ENCODE assay signal across 8 mouse cellular contexts in the genomic region with DNA sequence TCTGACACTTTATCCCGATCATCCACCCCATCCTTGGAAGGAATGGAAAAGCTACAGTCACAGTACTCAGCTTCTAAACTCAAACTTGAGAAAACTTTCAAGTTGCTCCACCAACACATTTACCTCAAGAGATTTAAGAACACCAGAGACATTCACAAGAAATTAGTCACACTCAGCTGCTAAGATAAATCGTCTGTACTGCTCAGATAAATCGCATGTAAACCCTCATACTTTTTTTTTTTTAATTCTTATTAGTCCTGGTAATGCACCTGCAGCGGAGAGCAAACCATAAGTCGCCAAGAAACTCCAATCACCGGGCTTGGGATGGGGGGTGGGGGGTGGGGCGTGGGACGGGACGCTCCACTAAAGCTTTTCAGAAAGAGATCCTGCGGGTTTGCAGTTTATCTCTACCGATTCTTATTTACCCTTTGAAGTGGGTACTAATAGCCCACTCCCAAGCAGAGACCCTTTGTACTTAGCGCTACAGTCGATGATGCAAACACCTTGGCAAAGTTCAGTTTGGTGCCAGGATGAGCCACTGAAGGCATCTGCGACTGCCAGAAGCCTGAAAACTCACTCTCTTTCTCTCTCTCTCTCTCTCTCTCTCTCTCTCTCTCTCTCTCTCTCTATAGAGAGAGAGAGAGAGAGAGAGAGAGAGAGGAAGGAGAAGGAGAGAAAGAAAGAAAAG. TPM values are rescaled to one million over a fixed set of nuclear protein-coding genes. Genes with fewer than 3 reads are reported as not detected.
DNase-seq lines count a peak whose midpoint lies in the region; ATAC-seq and TF ChIP-seq lines count a peak whose summit lies in the region.

No protein-coding gene starts in this region.

- no peak for ATAC-seq in lung, embryonic 14.5 days (ENCODE audit: insufficient read depth)
- no peak for ATAC-seq in hindbrain, postnatal 0 days
- no peak for ATAC-seq in monocyte, adult 5-6 weeks (replicated peaks; ENCODE audit: insufficient number of reproducible peaks, low FRiP score, low TSS enrichment, poor library complexity, severe bottlenecking)

- H3K4me3 ChIP-seq in lung, embryonic 14.5 days (ENCODE audit: low read depth, low read length): peak overlapping the region; percentile 85
- peak overlapping the region; percentile 83 for H3K4me3 ChIP-seq in hindbrain, postnatal 0 days (ENCODE audit: low read length)

- 8% methylated on average over 14 of the region's 14 CpGs for WGBS in lung, embryonic 14.5 days
- WGBS in hindbrain, postnatal 0 days: 12% methylated on average over 14 of the region's 14 CpGs

- no peaks in the 10 kb centered on the region for H3K9me3 ChIP-seq in lung, embryonic 14.5 days (ENCODE audit: low read depth, low read length)
- H3K9me3 ChIP-seq in hindbrain, postnatal 0 days (ENCODE audit: low read length): no peaks in the 10 kb centered on the region

- H3K9ac ChIP-seq in lung, embryonic 14.5 days: peak overlapping the region; percentile 88
- peak overlapping the region; percentile 82; the same call in 1 of the 2 replicates for H3K9ac ChIP-seq in hindbrain, postnatal 0 days (replicated peaks; ENCODE audit: low read length)

- H3K36me3 ChIP-seq in lung, embryonic 14.5 days (ENCODE audit: insufficient read depth): no peaks in the 10 kb centered on the region
- no peaks in the 10 kb centered on the region for H3K36me3 ChIP-seq in hindbrain, postnatal 0 days (ENCODE audit: insufficient read depth, low read length)

- H3K27me3 ChIP-seq in lung, embryonic 14.5 days (ENCODE audit: insufficient read depth, low read length): no peaks in the 10 kb centered on the region
- H3K27me3 ChIP-seq in hindbrain, postnatal 0 days (ENCODE audit: insufficient read depth, low read length): no peaks in the 10 kb centered on the region

- H3K4me1 ChIP-seq in lung, embryonic 14.5 days (ENCODE audit: insufficient read depth): no peaks in the 10 kb centered on the region
- H3K4me1 ChIP-seq in hindbrain, postnatal 0 days (ENCODE audit: insufficient read depth, low read length): 0 out of 2 replicates have a peak, but pooled peaks cover 5% of the 10 kb centered on the region

- no peak for TF ChIP-seq CTCF in lung, embryonic 14.5 days (IDR thresholded peaks at IDR 0.05; ENCODE audit: low read depth)
- TF ChIP-seq CTCF in hindbrain, postnatal 0 days (IDR thresholded peaks at IDR 0.05; ENCODE audit: low read depth): no peak

- H3K4me2 ChIP-seq in lung, embryonic 14.5 days: peak overlapping the region; percentile 88
- peak overlapping the region; percentile 81 for H3K4me2 ChIP-seq in hindbrain, postnatal 0 days (ENCODE audit: low read depth, low read length)

- H3K27ac ChIP-seq in lung, embryonic 14.5 days (ENCODE audit: low read depth): no peak overlapping the region
- no peak overlapping the region for H3K27ac ChIP-seq in hindbrain, postnatal 0 days

- peak; percentile 19 for DNase-seq in lung, embryonic 14.5 days
- DNase-seq in lung, postnatal 36 days: no peak
- DNase-seq in c-Kit-positive CD71-positive TER-119-negative erythroid progenitor cells, embryonic 14.5 days (ENCODE audit: low read depth): peak; percentile 46
- no peak for DNase-seq in hindbrain, postnatal 0 days (ENCODE audit: low spot score)
- DNase-seq in naive thymus-derived CD4-positive, alpha-beta T cell, adult 2 months (ENCODE audit: low read depth): peak; percentile 54
- no peak for DNase-seq in frontal cortex, postnatal 14 days (ENCODE audit: low spot score in 2 of 2)
- no peak for DNase-seq in urinary bladder, adult 2 months (ENCODE audit: low spot score)

RNA-seq across cellular contexts. Expression of gene Wdtc1, which starts 15.3 kb away (rescaled TPM):
- polyA plus RNA-seq in lung, embryonic 14.5 days (2014; fragmentation: Nextera tagmentation; extraction: Ambion mirVana): 13.8 and 15.3 TPM in 2 replicates
- total RNA-seq in hindbrain, postnatal 0 days (2014; rRNA removed): 47.7 and 51.9 TPM in 2 replicates
- 12.8 and 14.9 TPM in 2 replicates for polyA plus RNA-seq in hindbrain, postnatal 0 days (2015; fragmentation: Nextera tagmentation; extraction: Ambion mirVana)
- total RNA-seq in monocyte, adult 5-6 weeks (2017): 10.9 to 11.7 TPM (median 11.3 TPM) in 3 replicates
- 24.7 and 35.5 TPM in 2 replicates for polyA plus RNA-seq in urinary bladder, adult 2 months (2012; rRNA removed)

RNA-seq across cellular contexts. Expression of gene Slc9a1, which starts 31.5 kb away (rescaled TPM):
- polyA plus RNA-seq in lung, embryonic 14.5 days (2014; fragmentation: Nextera tagmentation; extraction: Ambion mirVana): 8.7 and 9.7 TPM in 2 replicates
- total RNA-seq in hindbrain, postnatal 0 days (2014; rRNA removed): 21.2 and 21.7 TPM in 2 replicates
- 8.2 and 10.1 TPM in 2 replicates for polyA plus RNA-seq in hindbrain, postnatal 0 days (2015; fragmentation: Nextera tagmentation; extraction: Ambion mirVana)
- 7.0 to 24.9 TPM (median 10.2 TPM) in 3 replicates for total RNA-seq in monocyte, adult 5-6 weeks (2017)
- polyA plus RNA-seq in urinary bladder, adult 2 months (2012; rRNA removed): 30.7 and 43.4 TPM in 2 replicates

Comparison
In these comparisons a context has a peak if more than half of its experiments do, and no peak if none do; other contexts are left out.
1. DNase-seq: peak in lung, embryonic 14.5 days (single experiment), c-Kit-positive CD71-positive TER-119-negative erythroid progenitor cells, embryonic 14.5 days (single experiment) and naive thymus-derived CD4-positive, alpha-beta T cell, adult 2 months (single experiment); none in lung, postnatal 36 days (single experiment), hindbrain, postnatal 0 days (single experiment), frontal cortex, postnatal 14 days (0 of 2) and urinary bladder, adult 2 months (single experiment).